Mouse (Mus musculus): ENCODE data around the gene Lhfpl2.

DNA sequence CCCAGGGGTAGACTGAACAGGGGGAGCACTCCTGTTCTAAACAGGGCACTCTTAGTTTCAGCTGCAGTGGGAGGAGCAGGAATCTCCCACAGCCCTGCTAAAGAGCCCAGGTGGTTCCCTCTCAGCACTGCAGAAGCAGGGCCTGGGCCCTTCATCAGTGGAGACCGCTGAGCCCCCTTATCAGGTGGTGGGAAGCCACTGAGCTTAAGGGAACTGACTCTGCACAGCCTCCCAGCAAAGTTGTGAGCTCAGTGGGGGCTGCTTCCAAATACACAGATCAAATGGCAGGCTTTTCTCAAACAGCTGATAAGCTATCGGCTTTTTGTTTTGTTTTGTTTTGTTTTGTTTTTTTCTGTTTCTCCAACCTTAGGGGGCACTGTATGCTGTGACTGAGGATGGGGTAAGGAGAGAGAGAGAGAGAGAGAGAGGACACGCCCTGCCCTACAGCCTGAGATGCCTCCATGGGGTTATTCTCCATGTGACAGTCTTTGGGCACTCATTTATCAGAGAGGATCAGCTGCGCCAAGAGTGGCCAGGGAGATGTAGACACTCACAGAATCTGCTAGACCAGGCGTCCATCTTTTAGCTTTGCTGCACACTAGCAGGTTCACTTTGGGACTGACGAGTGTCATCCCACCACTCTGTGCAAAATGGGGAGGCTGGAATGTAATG, 117.9 kb downstream of the Lhfpl2 start:
- TF ChIP-seq CTCF (IDR thresholded peaks at IDR 0.05; ENCODE audit: insufficient read depth, low read depth, low read length) (no peak), POLR2A (IDR thresholded peaks at IDR 0.05; ENCODE audit: insufficient read depth, low read depth, low read length) (no peak)
